Mouse (Mus musculus) bone marrow macrophage, adult 2 months (primary cell): Measurements from ENCODE around the gene Rbm47.

Source experiments
- CTCF ChIP-seq: IDR thresholded peaks from 2 replicates; pipeline ENCODE4 v1.5.1; 2012; ENCODE audit warnings: low read depth, mild to moderate bottlenecking, low read length, moderate library complexity
- POLR2A ChIP-seq: IDR thresholded peaks from 2 replicates; pipeline ENCODE4 v1.6.1; 2012; ENCODE audit warnings: mild to moderate bottlenecking, low read depth, low read length, borderline replicate concordance

GRCm38 (mm10) chr5:66147313-66147712 lies 25.6 kb downstream of the Rbm47 start:
- no peak for TF ChIP-seq CTCF
- no peak for TF ChIP-seq POLR2A
